Mouse (Mus musculus) liver, adult 2 months (tissue): ENCODE data around the gene Dok5.

Experiments
- CTCF ChIP-seq: fragments of 200-500 bp; IDR thresholded peaks from 2 replicates; pipeline ENCODE4 v1.5.1; 2011; ENCODE audit warnings: low read depth, low read length, control low read depth
- POLR2A ChIP-seq: fragments of 200-500 bp; IDR thresholded peaks from 2 replicates; pipeline ENCODE4 v1.6.1; 2011; ENCODE audit warnings: low read length, control low read depth; ENCODE audit not compliant: insufficient read depth; ENCODE audit errors: extremely low read depth

DNA sequence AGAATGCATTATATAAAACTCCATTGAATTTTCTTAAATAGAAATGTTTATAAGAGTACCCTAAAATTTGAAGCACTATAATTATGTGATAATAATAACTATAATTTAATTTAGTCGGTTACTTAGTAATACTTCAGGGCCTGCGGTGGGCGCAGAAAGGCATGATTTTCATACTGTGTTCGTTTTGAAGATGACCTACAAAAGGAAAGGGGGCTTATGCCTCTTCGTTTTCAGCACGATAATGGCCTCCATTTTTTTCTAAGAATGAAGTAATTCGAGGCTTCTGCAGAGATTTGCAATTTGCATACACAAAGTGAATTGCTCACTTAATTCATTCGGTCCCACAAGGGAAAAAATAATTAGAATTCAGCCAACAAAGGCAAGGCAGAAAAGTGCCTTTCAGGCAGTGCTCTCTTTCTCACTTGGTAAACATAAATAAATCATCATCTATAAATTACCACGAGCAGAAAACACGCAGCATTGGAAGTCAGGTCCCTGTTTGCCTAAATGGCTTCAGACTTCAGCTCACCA, 76.7 kb downstream of the Dok5 start:
- TF ChIP-seq CTCF (no peak), POLR2A (no peak)
